Mouse (Mus musculus) embryo, embryonic 11.5 days (tissue): ENCODE measurements at regions not wholly inside any gene's neighbourhood (a gene's known extent, or its start where the extent isn't known, plus 50 kb on each side); places are given as distances from the start of the nearest gene placed in this dataset.
A peak's percentile ranks its signal among the peaks of the same experiment; 100 is the strongest.

Experiments used
- DNase-seq: peaks from one replicate; pipeline ENCODE4 v3.0.0-alpha.2; 2012; ENCODE audit warnings: low read depth, low spot score

GRCm38 (mm10) chr6:100923070-100923469 lies 89.6 kb downstream of the Ppp4r2 start:
- DNase-seq = no peak

DNA sequence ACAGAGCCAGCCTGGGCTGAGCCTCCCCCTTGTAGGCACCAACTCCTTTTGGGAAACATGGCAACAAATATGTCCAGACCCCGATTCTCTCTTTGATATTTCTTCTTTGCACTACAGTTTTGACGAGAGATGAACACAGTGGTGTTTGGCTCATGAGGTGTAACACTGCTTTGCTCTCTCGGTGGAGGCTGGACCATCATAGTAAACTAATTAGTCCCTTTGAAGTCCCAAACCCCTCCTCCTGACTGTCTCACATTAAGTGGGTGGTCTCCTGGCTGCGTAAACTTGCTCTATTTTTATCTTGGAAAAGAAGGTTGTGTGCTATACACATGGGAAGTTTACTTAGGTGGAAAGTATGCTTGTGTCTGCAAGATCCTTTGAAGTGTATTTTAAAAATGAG lies 90.3 kb downstream of the Ppp4r2 start:
- DNase-seq = no peak

DNA sequence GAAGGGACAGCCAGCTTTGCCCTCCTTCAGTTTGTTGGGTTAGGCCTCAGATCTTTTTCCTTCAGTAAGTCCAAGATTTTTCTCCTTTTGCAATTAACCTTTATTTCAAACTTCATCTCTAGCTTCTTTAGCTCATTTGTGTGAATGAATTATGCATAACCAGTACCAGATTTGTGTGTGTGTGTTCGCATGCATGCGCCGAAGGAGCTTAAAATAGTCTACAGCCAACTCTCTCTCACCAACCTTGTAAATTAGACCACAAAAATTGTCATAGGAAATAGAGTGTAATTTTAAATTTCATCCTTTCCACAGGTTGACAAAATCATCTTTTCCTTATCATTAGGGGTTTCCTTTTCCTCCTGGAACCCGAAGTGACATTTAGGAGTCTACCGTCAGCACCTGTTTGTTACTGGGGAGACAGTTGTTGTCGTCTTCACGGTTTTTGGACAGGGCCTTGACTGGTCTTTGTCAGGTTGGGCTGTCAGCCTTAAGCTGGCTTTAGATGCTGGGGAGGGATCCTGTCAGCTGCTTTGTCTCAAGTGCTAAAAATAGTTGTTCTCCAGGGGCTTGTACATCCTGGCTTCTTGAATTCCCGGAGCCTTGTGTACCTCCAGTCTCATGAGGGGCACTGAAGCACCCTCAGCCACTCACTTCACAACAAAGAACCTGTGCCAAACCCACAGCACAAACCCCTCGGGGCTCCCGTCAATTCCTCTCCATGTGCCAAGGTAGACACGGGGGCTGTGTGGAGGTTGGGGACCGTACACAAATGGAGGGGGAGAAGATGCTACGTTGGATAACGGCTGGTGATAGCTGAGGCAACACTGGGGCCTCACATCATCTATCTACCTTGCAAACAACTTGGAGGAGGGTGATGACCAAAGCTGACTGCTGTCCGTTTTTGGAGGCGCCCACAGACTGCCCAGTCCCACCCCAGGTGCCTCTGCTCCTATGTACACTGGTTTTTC lies 95.7 kb downstream of the Ppp4r2 start:
- no peak for DNase-seq

DNA sequence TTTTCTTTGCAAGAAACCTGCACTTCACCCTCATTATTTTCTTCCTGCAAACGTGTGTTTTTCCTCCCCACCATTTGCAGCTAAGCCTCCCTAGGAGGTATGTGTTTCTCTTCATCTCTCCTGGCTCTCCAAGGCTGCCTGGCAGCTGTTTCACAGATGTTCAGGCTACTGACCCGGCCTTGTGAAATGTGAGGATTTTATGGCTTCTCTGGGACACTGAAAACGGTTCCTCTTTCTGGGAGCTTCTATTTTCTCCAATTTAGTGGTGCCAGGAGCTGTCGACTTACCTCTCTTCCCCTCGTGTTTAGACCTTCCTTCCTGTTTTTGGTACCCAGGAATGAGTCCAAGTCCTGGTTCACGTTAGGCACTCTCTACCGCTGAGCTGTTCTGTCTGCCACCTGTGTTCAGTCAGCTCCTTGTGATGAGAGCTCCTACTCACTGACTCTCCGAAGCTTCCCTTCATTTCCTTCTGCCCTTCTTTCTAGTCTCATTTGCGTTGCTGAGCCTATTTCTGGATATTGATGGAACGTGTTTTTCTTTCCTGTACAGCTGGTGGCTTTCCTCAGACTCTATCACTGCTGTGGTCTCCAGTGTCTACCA lies 96.4 kb downstream of the Ppp4r2 start:
- peak; percentile 44 for DNase-seq

- no peak for DNase-seq
These were observed 97.3 kb downstream of the Ppp4r2 start for GRCm38 (mm10) chr6:100930706-100931105.

DNA sequence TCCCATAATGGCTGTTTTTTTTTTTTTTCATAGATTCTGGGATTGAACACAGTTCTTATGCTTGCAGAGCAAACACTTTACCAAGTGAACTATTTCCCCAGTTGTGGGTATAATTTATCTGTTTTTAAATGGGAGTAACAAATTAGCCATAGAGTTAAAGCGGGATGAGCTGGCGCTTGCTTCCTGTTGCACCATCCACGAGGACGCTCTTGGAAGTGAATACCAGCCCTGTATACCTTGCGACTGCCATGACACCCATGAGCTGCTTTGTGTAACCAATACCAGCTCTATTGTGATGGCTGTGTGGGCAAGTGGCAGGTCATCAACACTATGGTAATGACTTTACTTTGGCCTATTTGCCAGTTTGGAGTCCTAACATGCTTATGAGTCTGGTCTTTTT lies 101.0 kb downstream of the Ppp4r2 start:
- no peak for DNase-seq

- DNase-seq = no peak
These were observed 104.4 kb downstream of the Ppp4r2 start for GRCm38 (mm10) chr6:100937802-100938201.

DNA sequence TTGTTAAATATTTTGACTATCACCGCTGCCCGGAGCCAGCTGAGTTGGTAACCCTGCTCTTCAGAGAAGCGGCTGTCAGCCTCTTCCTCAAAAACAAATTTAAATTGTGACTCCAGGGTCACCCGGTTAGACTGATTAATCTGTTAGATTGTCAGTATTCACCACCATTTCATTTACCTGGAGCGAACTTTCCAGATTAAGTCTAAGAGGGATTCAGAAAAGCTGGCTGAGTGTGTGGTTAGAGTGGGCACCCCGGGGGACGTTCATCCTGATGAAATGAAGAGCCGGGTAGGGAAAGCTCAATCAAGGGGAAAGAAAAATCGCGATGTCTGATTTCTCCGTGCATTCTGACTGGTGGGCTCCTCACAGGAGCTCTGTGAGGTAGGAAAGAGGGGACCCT lies 105.0 kb downstream of the Ppp4r2 start:
- DNase-seq = no peak

- DNase-seq = no peak
These were observed 105.6 kb downstream of the Ppp4r2 start for GRCm38 (mm10) chr6:100939042-100939441.

DNA sequence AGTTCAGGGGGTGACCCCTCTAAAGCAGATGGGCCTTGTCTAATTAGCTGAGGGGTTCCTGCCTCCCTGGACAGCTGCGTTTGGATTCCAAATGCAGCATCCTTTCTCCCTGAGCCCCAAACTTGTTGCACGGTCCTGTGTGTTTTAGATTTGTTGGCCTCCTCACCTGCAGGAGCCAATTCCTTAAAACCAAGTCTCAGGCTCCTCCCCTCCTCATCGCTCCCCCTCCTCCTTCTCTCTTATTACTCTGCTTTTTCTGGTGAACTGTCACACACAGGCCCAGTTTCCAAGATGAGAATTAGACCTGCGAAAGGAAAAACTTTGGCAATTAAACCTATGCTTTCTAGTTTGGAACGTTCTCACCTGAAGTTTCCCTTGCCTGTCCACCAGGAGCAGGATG lies 106.3 kb downstream of the Ppp4r2 start:
- no peak for DNase-seq

DNA sequence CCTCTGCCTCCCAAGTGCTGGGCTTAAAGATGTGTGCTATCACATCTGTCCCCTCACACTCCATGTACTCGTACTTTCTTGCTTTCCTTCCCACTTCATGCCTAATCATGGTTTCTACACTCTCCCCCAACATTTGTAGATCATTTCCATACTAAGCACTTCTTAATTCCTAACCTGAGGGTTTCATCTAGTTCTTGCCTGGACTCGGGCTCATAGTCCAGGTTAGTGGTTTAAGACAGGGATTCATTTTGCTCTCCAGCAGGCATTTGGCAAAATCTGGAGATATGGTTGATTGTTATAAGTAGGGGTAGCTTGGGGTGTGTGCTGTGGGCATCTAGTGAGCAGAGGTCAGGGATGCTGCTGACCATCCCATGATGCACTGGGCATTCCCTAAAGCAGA lies 108.3 kb downstream of the Ppp4r2 start:
- no peak for DNase-seq

DNA sequence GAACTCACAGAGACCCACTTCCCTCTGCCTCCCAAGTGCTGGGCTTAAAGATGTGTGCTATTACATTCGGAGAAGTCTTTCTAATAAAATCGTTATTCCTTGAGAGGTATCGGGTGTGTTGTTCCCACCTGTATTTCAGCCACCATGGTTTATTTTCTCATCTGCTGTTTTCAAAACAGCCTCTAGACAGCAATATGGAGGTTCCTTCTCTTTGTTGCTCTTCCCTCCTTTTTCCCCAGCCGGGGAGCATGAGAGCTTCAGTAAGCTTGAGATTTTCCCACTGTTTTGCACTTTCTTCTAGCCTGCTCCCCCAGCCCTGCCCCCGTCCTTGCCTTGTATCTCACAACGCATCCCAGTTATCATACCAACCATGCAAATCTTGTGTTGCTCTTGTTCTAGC lies 109.5 kb downstream of the Ppp4r2 start:
- DNase-seq = no peak

- no peak for DNase-seq
These were observed 112.4 kb downstream of the Ppp4r2 start for GRCm38 (mm10) chr6:100945796-100946195.

GRCm38 (mm10) chr6:100948340-100948739 lies 114.9 kb downstream of the Ppp4r2 start:
- no peak for DNase-seq

DNA sequence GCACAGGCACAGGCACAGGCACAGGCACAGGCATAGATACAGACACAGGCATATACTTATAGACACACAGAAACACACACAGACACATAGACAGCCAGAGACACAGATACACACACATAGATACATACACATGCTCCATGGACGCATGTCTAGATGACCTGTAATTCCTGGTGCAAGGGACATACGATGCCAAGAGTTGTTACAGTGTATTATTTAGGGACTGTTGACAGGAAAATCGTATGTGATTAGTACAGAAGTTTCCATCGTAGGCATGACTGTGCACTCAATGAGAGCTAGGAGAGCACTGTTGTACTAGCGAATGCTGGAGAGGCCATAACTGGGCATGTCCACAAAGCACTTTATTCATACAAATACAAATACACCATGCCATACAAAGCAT lies 118.2 kb downstream of the Ppp4r2 start:
- DNase-seq = no peak

DNA sequence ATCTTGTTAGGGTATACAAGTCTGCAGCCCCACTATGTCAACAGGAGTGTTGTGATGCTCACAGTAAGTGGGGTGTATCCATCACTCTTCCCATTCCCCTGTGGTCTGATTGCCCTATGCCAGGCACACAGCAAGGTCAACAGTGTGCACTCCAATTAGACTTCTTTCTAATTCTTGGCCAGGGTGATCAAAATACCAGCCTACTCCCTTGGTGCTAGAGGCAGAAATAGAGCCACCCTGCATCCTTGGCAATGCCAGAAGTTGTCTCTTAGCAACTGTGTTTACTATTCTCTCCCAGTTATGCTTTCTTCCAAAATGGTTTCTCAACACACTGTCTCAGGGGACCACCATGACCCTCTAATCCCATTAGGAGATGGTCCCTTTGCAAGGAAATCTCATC lies 119.0 kb downstream of the Ppp4r2 start:
- no peak for DNase-seq

GRCm38 (mm10) chr6:100954563-100954962 lies 121.1 kb downstream of the Ppp4r2 start:
- DNase-seq = no peak

DNA sequence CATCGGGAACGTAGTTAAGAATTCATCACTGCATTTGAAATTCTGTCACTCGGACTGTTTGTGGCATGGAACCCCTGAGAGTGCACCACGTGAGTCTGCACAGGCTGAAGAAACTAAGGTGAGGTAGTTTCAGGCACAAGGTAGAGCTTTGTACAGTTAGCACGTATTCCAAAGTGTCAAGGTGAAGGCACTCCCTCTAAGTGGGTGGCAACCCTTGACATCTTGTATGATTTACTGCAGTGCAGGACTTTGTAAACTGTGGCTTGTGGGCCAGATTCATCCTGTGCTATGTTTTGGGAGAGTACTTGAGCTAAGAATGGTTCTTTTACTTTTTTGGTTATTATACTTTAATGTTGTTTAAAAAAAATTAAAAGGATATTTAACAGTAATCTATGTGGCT lies 133.1 kb downstream of the Ppp4r2 start:
- no peak for DNase-seq

- DNase-seq = no peak
These were observed 134.8 kb downstream of the Ppp4r2 start for GRCm38 (mm10) chr6:100968080-100968856.

DNA sequence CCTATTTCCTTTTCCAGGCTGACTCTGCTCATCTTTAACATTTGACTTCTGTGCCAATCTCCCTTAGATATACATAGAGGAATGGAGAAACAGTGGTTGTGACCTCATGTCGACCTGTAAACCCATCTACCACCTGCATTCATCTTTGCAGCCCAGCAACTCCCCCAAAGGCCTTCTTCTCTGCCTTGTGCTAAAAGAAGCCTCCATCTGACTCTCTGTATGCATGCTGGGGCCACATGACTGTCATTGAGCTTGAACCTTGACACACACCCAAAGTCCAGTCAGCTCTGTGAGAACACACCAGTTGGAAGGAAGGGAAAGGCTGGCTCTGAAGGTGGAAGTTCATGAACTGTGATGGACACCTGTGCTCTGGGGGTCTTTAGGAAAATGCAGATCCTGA lies 135.5 kb downstream of the Ppp4r2 start:
- DNase-seq = no peak

DNA sequence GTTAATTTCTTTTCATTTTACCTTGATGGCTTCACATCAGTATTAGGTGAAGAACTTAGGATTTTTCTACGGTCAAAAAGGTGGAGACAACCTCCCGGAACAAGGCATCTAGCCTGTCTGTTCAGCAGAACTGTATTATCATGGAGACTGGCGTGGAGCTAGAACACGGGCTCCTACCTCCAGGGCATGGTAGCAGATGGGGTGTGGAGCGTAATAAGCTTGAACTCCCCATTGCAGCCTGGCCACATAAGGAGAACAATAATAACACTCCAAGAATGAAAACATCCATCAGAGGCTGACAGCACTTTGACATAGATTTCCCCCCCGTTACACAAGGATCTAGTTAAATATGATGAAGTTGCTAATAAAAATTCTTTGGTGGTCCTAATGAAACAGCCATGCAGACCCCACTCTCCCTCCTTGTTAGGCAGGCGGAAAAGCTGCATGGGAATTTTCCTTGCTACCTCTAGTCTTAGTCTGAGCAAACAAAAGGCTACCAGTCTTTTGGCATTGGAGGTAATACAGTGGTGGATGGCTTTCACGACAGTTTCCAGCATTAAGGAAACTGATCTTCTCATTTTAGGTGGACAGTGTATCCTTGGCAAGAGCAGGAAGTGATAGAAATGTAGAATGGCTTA lies 137.5 kb downstream of the Ppp4r2 start:
- no peak for DNase-seq

DNA sequence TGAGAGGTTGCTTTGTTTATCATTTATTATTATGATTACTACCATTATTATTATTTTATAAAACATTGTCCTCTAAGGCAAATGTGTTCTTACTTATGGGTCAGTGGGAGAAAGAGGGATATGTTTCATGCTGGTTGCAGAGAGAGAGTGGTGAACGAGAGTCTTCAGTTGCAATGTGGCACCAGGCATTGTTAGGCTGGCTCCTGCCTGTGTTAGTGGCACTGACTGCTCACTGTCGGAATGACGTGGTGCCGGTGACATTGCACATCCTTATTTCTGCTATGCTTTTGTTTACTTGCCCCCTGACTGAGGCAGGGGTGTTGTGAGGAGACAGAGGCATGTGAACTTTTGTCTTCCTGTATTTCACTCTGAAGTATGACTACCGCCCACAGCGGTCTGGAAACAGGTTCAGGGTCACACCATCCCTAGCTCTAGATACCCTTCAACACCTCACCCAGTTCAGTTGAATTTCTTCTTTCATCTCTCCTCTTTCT lies 138.1 kb downstream of the Ppp4r2 start:
- no peak for DNase-seq
